Mouse (Mus musculus) naive thymus-derived CD4-positive, alpha-beta T cell, adult 2 months (primary cell): ENCODE data around the gene Atp5e.

Source experiments
- DNase-seq: peaks from one replicate; pipeline ENCODE4 v3.0.0-alpha.2; 2011; ENCODE audit warnings: low read depth

Gene Atp5e

DNA sequence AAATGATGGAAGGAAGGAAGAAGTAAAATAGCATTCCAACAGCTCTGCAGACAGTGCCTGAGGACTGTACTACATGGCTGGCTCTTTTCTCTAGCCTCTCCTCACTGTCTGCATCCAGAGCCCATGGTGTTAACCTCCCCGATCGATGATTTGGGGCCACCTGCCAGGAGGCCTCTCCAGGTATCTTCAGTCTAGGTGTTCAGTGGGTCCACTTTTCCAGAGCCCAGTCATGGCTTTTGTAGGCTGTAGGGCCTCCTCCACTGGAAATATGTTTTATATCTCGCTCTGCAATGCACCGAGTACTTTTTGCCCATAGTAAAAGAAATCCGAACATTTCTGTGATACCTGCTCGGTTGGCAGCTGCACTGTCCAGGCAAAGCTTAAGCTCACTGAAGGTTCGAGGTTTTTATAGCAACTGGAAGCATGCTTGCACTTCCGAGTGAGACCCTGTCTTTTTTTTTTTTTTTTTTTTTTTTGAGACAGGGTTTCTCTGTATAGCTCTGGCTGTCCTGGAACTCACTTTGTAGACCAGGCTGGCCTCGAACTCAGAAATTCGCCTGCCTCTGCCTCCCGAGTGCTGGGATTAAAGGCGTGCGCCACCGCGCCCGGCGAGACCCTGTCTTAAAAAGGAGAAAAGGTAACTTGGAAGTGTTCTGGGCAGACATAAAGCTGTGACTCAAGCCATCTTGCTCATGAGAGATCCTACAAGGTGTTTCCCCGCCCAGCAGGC lies 48.7 kb downstream of the Atp5e start:
- no peak for DNase-seq

- DNase-seq: no peak
These were observed 50.8 kb downstream of the Atp5e start for GRCm38 (mm10) chr2:174413127-174413526.
